Comparison of ENCODE assay signal across 10 mouse cellular contexts in the genomic region with DNA sequence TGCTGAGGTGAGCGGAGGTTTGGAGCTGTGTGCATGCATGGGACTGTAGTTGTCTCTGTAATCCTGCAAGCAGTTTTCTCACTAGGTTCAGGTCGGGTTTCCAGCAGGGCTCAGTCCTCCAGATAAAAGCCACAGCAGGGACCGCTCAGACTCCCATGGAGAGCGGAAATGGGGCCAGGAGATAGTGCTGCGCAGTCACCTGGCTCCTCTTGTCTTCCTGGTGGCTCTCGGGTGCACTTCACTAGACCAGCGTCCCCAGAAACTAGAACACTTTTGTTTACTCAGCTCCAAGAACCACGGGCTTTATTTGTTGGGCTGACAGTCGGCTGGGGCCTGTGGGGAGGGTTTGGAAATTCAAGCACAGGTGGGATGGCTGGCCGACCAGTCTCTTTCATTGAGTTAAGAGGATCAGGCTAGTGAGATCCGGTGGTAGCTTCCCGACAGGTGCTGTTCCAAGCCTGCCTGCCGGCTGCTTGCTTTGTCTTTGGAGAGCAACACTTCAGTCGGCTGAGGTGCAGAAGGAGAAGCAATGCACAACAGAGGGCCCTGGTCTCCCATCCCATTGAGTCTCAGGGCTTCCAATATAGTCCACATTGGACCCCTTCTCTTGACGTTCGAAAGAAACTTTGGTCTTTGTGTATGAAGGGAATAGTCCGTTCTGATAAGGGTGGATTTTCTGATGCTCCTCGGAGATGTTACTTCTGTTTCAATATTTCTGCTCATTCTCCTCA. TPM values are rescaled to one million over a fixed set of nuclear protein-coding genes. Genes with fewer than 3 reads are reported as not detected.
DNase-seq lines count a peak whose midpoint lies in the region; ATAC-seq and TF ChIP-seq lines count a peak whose summit lies in the region.
"Had no signal": no experiment of that assay in that cellular context is flagged by ENCODE, and none has a peak within 500 bp of the region (broad histone marks: within the 10 kb centered on the region; RNA-seq: fewer than 3 reads in every experiment).

No protein-coding gene starts in this region.

- H3K36me3 ChIP-seq in heart, embryonic 13.5 days, result no peaks in the 10 kb centered on the region
- H3K36me3 ChIP-seq in forebrain, postnatal 0 days (ENCODE audit: insufficient read depth), result no peaks in the 10 kb centered on the region
- H3K36me3 ChIP-seq in midbrain, postnatal 0 days (ENCODE audit: insufficient read depth, low read length), result no peaks in the 10 kb centered on the region

- H3K9me3 ChIP-seq in heart, embryonic 13.5 days, result no peaks in the 10 kb centered on the region
- H3K9me3 ChIP-seq in forebrain, postnatal 0 days (ENCODE audit: low read length), result no peaks in the 10 kb centered on the region
- H3K9me3 ChIP-seq in midbrain, postnatal 0 days (ENCODE audit: low read length), result no peaks in the 10 kb centered on the region

- TF ChIP-seq CTCF in forebrain, postnatal 0 days (IDR thresholded peaks at IDR 0.05; ENCODE audit: low read depth), result no peak
- TF ChIP-seq CTCF in midbrain, postnatal 0 days (IDR thresholded peaks at IDR 0.05), result no peak

- peak overlapping the region; percentile 38; the same call in 1 of the 2 replicates for H3K9ac ChIP-seq in heart, embryonic 13.5 days
- no peak overlapping the region for H3K9ac ChIP-seq in forebrain, postnatal 0 days
- H3K9ac ChIP-seq in midbrain, postnatal 0 days (replicated peaks; ENCODE audit: low read length, poor library complexity, severe bottlenecking), result no peak overlapping the region

- no peak for DNase-seq in heart, postnatal 4 days
- peak; percentile 34 for DNase-seq in cerebellum, adult 9-11 months
- DNase-seq in forebrain, postnatal 0 days, result no peak
- peak; percentile 1 for DNase-seq in midbrain, postnatal 0 days (ENCODE audit: low spot score)
- DNase-seq in layer of hippocampus, adult 9-11 months, result no peak
- no peak for DNase-seq in thymus, postnatal 4 days
- DNase-seq in thymus, adult 18-20 months, result no peak

- H3K4me2 ChIP-seq in heart, embryonic 13.5 days, result peak overlapping the region; percentile 98
- peak overlapping the region; percentile 4; the same call in 1 of the 2 replicates for H3K4me2 ChIP-seq in forebrain, postnatal 0 days (ENCODE audit: low read depth)
- H3K4me2 ChIP-seq in midbrain, postnatal 0 days (ENCODE audit: low read depth, low read length, poor library complexity, severe bottlenecking), result peak overlapping the region; percentile 10

- no peak for ATAC-seq in heart, embryonic 13.5 days (ENCODE audit: extremely low read depth, insufficient number of reproducible peaks, low FRiP score, low TSS enrichment)
- ATAC-seq in forebrain, postnatal 0 days, result no peak
- ATAC-seq in midbrain, postnatal 0 days (ENCODE audit: low FRiP score), result no peak

- 4% methylated on average over 18 of the region's 18 CpGs for WGBS in heart, embryonic 13.5 days
- 12% methylated on average over 18 of the region's 18 CpGs for WGBS in forebrain, postnatal 0 days
- WGBS in midbrain, postnatal 0 days, result 11% methylated on average over 18 of the region's 18 CpGs

- H3K4me3 ChIP-seq in heart, embryonic 13.5 days, result peak overlapping the region; percentile 31
- peak overlapping the region; percentile 3; the same call in 1 of the 2 replicates for H3K4me3 ChIP-seq in forebrain, postnatal 0 days (ENCODE audit: low read depth, low read length)
- peak overlapping the region; percentile 14; the same call in 1 of the 2 replicates for H3K4me3 ChIP-seq in midbrain, postnatal 0 days (ENCODE audit: low read depth, low read length)

- H3K27me3 ChIP-seq in heart, embryonic 13.5 days (replicated peaks), result peaks cover 65% of the 10 kb centered on the region
- peaks cover 24% of the 10 kb centered on the region for H3K27me3 ChIP-seq in forebrain, postnatal 0 days (ENCODE audit: insufficient read depth, low read length)
- H3K27me3 ChIP-seq in midbrain, postnatal 0 days (ENCODE audit: insufficient read depth, low read length), result peaks cover 32% of the 10 kb centered on the region

- peaks cover 18% of the 10 kb centered on the region for H3K4me1 ChIP-seq in heart, embryonic 13.5 days
- H3K4me1 ChIP-seq in forebrain, postnatal 0 days (ENCODE audit: insufficient read depth), result no peaks in the 10 kb centered on the region
- H3K4me1 ChIP-seq in midbrain, postnatal 0 days (ENCODE audit: insufficient read depth, low read length), result peaks cover 3% of the 10 kb centered on the region; the same call in 1 of the 2 replicates

- H3K27ac ChIP-seq in heart, embryonic 13.5 days (replicated peaks), result no peak overlapping the region
- H3K27ac ChIP-seq in forebrain, postnatal 0 days (ENCODE audit: low read depth, low read length), result no peak overlapping the region
- no peak overlapping the region for H3K27ac ChIP-seq in midbrain, postnatal 0 days (ENCODE audit: low read depth, low read length)
- H3K27ac ChIP-seq: macrophage had no signal

RNA-seq across cellular contexts. Expression of a gene that starts 1.9 kb away (rescaled TPM):
- 0.60 and 0.82 TPM in 2 replicates for polyA plus RNA-seq in heart, embryonic 13.5 days (2015; fragmentation: Nextera tagmentation; extraction: Ambion mirVana)
- under 1 TPM; 0.36 to 0.38 TPM for total RNA-seq in heart, postnatal 4 days (2021)
- 0.48 and 2.4 TPM in 2 replicates for total RNA-seq in forebrain, postnatal 0 days (2014; rRNA removed)
- 0.39 and 0.94 TPM in 2 replicates for polyA plus RNA-seq in forebrain, postnatal 0 days (2015; fragmentation: Nextera tagmentation; extraction: Ambion mirVana)
- total RNA-seq in midbrain, postnatal 0 days (2014; rRNA removed), result 1.1 TPM in 2 replicates
- polyA plus RNA-seq in midbrain, postnatal 0 days (2015; fragmentation: Nextera tagmentation; extraction: Ambion mirVana), result 0.32 and 0.88 TPM in 2 replicates
- total RNA-seq: hematopoietic stem cell, adult 5-6 weeks had no signal
- polyA plus RNA-seq: macrophage had no signal

Comparison
In these comparisons a context has a peak if more than half of its experiments do, and no peak if none do; other contexts are left out.
1. H3K4me2 ChIP-seq: peak in every context shown above with its lines; median percentile 98 in heart, embryonic 13.5 days; 10 in midbrain, postnatal 0 days; 4 in forebrain, postnatal 0 days.
2. DNase-seq: peak in cerebellum, adult 9-11 months (single experiment) and midbrain, postnatal 0 days (single experiment); none in heart, postnatal 4 days (single experiment), forebrain, postnatal 0 days (single experiment), layer of hippocampus, adult 9-11 months (single experiment), thymus, postnatal 4 days (single experiment) and thymus, adult 18-20 months (0 of 2).
3. Peak in every context shown above with its lines, with median percentiles within 50 percentile points of each other: H3K4me3 ChIP-seq.